Mouse (Mus musculus): ENCODE data around the gene Rasgef1a.

DNA sequence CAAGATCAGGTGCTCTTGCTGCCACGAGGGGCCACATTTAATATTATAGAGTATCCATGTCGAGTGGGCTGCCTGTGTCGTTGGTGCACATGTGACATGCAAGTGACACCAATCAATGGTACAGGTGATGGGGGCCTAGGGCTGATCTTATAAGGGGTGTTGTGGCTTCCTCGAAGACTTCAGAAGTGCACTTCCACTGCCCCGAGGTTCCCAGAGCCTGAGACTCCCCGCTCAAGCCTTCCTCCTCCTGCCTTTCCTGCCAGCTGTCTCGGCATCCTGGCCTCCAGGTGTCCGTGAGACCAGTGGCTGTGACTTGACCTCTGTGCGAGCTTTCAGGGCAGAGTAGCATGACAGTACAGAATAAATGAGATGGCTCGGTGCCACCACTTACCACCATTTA, 67.5 kb downstream of the Rasgef1a start:
- TF ChIP-seq GATA1 (IDR thresholded peaks at IDR 0.05; ENCODE audit: borderline replicate concordance, low read length) (no peak), FLI1 (IDR thresholded peaks at IDR 0.05; ENCODE audit: low read length) (no peak)
